Mouse (Mus musculus) heart, embryonic 12.5 days (tissue): ENCODE results near the gene Gsdma3. TPM values are rescaled to one million over a fixed set of nuclear protein-coding genes. Genes with fewer than 3 reads are reported as not detected.

ENCODE experiments used
- ATAC-seq: fragments of 200-750 bp; cut with Nextera tagmentation; 2 replicates; pipeline ENCODE4 v1.8.0; 2017; ENCODE audit warnings: moderate TSS enrichment, moderate library complexity; ENCODE audit not compliant: insufficient number of reproducible peaks, low FRiP score
- H3K27ac ChIP-seq: fragments of 300-500 bp; sonication (generic); 2 replicates; pipeline ENCODE4 v1.5.1; 2016; ENCODE audit warnings: mild to moderate bottlenecking, moderate library complexity; ENCODE audit not compliant: poor library complexity, severe bottlenecking
- H3K27me3 ChIP-seq: fragments of 300-500 bp; sonication (generic); replicated peaks from 2 replicates; pipeline ENCODE4 v1.6.1; 2016; ENCODE audit warnings: mild to moderate bottlenecking, moderate library complexity
- H3K36me3 ChIP-seq: fragments of 300-500 bp; sonication (generic); 2 replicates; pipeline ENCODE4 v1.6.1; 2016; ENCODE audit warnings: mild to moderate bottlenecking, moderate library complexity
- H3K4me1 ChIP-seq: fragments of 300-500 bp; sonication (generic); replicated peaks from 2 replicates; pipeline ENCODE4 v1.6.1; 2016; ENCODE audit warnings: mild to moderate bottlenecking
- H3K4me2 ChIP-seq: fragments of 300-500 bp; sonication (generic); 2 replicates; pipeline ENCODE4 v1.6.1; 2016; ENCODE audit warnings: mild to moderate bottlenecking, moderate library complexity
- H3K4me3 ChIP-seq: fragments of 300-500 bp; sonication (generic); 2 replicates; pipeline ENCODE4 v1.5.1; 2016; ENCODE audit warnings: mild to moderate bottlenecking
- H3K9ac ChIP-seq: fragments of 300-500 bp; sonication (generic); 2 replicates; pipeline ENCODE4 v1.6.1; 2016; ENCODE audit warnings: mild to moderate bottlenecking, moderate library complexity
- H3K9me3 ChIP-seq: fragments of 300-500 bp; sonication (generic); replicated peaks from 2 replicates; pipeline ENCODE4 v1.6.1; 2016; ENCODE audit warnings: mild to moderate bottlenecking, moderate library complexity
- WGBS: fragments of 180-500 bp; shearing (Covaris S2); methylation state at CpG from one replicate; pipeline ENCODE4 v1.1.7; 2016; 5-methylcytosine and 5-hydroxymethylcytosine counted together
- polyA plus RNA-seq: library from polyadenylated mRNA; unstranded; fragments of >200 nt; fragmentation: Nextera tagmentation; extraction: Ambion mirVana; gene quantifications from 2 replicates; pipeline ENCODE4 v1.2.1, GENCODE M21; 2016

Gsdma3 gene
- polyA plus RNA-seq, 1 experiment from 2014 or later: not detected

GRCm38 (mm10) chr11:98586087-98586891, 39.9 kb upstream of the Gsdma3 start:
- Histone ChIP-seq H3K4me1 (peaks cover 79% of the 10 kb centered on the region), H3K4me3 (peak overlapping the region; percentile 94), H3K4me2 (peak overlapping the region; percentile 88), H3K9ac (peak overlapping the region; percentile 95), H3K27me3 (no peaks in the 10 kb centered on the region), H3K27ac (peak overlapping the region; percentile 99), H3K9me3 (no peaks in the 10 kb centered on the region), H3K36me3 (peaks cover 28% of the 10 kb centered on the region)
- WGBS: 1% methylated on average over 22 of the region's 22 CpGs
- no peak for ATAC-seq

DNA sequence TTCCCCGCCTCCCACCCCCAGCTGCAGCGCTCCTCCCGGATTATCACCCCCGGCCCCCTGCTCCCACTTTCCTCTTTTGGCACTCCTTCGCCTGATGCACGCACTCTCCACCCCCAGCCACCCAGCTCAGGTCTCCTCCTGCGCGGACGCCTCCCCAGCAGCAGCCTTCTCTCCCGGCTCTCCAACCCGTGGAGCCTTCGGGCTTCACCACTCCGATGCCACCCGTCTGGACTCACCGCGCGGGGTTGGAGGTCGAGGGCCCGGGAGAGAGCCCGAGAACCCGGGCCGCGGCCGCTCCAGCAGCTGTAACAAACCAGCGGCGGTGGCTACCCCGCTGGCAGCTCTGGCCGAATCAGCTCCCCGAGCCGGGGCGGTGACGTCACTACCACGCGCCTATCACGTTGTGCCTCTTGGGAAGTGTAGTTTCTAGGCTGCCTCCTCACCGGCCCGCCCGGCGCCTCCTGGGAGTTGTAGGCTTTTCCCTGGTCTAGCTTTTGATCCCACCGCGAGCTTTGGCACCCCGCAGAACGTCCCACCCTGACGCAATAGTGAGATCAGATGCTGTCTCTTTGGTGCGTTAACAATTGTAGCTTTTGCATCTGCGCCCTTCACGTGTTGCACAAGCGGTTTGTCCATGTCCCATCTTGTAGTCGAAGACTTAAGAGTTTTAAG, 39.1 kb upstream of the Gsdma3 start, which contains the start of gene Ormdl3:
Gene Ormdl3, minus strand, starts transcription at position 477 of the 672 bp plus-strand sequence.
- H3K4me3 ChIP-seq: peak within 1 kb of the TSS; percentile 94
- no peaks in the 10 kb centered on the region for H3K9me3 ChIP-seq
- peak within 1 kb of the TSS; percentile 99 for H3K27ac ChIP-seq
- no peaks in the 10 kb centered on the region for H3K27me3 ChIP-seq
- peak within 1 kb of the TSS; percentile 95 for H3K9ac ChIP-seq
- ATAC-seq: peak; percentile 91
- under 1% methylated on average over 49 of the region's 49 CpGs for WGBS
- H3K36me3 ChIP-seq: peaks cover 21% of the 10 kb centered on the region
- peak within 1 kb of the TSS; percentile 88 for H3K4me2 ChIP-seq
- H3K4me1 ChIP-seq: peaks cover 75% of the 10 kb centered on the region

GRCm38 (mm10) chr11:98587684-98588546, 38.2 kb upstream of the Gsdma3 start:
- H3K4me1 ChIP-seq: peaks cover 73% of the 10 kb centered on the region
- H3K36me3 ChIP-seq: peaks cover 12% of the 10 kb centered on the region
- peak overlapping the region; percentile 99 for H3K27ac ChIP-seq
- H3K9ac ChIP-seq: peak overlapping the region; percentile 95; the same call in 1 of the 2 replicates
- peak overlapping the region; percentile 94 for H3K4me3 ChIP-seq
- 6% methylated on average over 20 of the region's 20 CpGs for WGBS
- H3K9me3 ChIP-seq: no peaks in the 10 kb centered on the region
- ATAC-seq: peak; percentile 75
- peak overlapping the region; percentile 88 for H3K4me2 ChIP-seq
- H3K27me3 ChIP-seq: no peaks in the 10 kb centered on the region

DNA sequence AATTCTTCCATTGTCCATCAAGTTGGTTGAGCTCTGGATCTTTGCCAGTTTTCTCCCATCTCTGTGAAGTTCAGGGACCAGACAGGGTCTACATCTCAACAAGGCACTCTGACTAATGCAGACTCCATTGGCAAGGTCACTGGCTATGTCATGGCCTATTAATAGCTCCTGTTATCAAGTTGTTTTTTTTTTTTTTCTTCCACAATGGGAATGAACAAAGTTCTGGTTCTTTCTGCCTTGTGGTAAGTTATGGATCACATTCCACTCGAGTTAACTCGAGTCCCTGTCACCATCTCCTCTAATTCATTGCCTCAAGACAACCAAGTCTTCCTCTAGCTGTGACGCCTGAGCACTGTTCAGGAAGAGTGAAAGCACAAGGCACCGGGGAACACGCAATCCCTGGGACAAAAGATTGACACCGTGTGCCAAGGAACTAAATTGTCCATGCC, 37.3 kb upstream of the Gsdma3 start:
- Histone ChIP-seq H3K4me3 (no peak overlapping the region), H3K36me3 (peaks cover 3% of the 10 kb centered on the region; the same call in 1 of the 2 replicates)
- WGBS: 32% methylated on average over 6 of the region's 6 CpGs

DNA sequence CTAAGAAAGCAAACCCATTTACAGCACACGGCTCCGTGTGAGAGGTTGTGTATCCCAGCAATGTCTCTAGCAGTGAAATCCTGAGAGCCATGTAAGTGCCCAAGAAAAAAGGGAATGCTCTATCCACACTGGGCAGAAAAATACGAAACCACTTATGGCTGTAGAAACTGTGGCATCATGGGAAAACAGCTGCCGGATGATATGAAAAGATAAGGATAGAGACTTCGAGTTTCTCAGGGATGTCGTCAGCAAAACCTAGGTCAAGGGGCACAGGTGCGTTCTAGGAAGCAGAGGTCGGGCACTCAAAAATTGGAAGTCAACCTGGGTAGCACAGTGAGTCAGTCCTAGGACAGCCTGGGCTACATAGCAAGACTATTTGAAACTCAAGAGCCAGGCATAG, 36.9 kb upstream of the Gsdma3 start:
- H3K9ac ChIP-seq: no peak overlapping the region
- H3K36me3 ChIP-seq: no peaks in the 10 kb centered on the region
- 0 out of 2 replicates have a peak overlapping the region, but pooled peaks have one; percentile 18 for H3K4me2 ChIP-seq
- H3K27me3 ChIP-seq: no peaks in the 10 kb centered on the region
- no peaks in the 10 kb centered on the region for H3K9me3 ChIP-seq
- ATAC-seq: no peak
- peak overlapping the region; percentile 99 for H3K27ac ChIP-seq
- peaks cover 61% of the 10 kb centered on the region for H3K4me1 ChIP-seq
- WGBS: 63% methylated on average over 8 of the region's 8 CpGs
- no peak overlapping the region for H3K4me3 ChIP-seq

More for the DNA sequence above, 37.3 kb upstream of the Gsdma3 start:
- no peak for ATAC-seq
- no peaks in the 10 kb centered on the region for H3K27me3 ChIP-seq
- peak overlapping the region; percentile 99 for H3K27ac ChIP-seq
- H3K9me3 ChIP-seq: no peaks in the 10 kb centered on the region
- H3K4me2 ChIP-seq: peak overlapping the region; percentile 88
- H3K9ac ChIP-seq: no peak overlapping the region
- peaks cover 63% of the 10 kb centered on the region for H3K4me1 ChIP-seq

DNA sequence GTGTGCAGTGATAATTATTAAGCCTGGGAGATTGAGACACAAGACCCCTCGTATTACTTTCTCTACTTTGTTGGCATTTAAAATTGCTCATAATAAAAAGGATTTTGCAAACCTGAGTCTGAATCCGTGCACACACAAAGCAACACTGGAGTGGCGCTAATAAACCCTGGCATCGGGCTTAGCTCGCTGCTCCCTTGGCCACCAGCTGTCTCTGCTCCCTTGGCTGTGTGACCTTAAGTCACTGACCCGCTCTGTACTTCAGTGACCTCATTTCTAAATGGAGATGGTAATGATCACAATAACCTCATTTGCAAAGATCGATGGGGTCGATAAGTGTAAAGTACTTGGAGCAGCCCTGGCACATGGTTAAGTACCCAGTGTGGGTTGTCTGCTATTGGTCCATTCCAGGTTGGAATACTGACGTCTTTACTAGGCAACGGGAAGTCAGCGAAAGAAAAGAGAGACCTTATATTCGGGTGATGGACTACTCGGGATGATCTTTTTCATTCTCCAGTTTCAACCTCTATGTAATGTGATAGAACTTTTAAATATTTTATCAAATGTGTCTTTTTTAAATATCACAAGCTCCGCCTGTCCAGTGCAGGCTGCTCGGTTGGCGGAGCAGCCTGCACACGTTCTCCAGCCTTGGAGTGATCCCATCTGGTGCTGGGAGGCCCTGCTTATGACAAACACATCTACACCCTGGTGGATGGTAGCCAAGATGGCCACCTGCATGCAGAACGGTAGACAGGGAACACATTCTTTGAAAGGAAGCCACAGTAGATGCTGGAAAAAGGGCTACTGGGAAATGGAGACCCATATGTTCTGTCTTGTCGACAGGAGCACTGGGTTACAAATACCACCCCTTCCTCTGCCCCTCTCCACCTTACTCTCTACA, 35.4 kb upstream of the Gsdma3 start:
- WGBS: 78% methylated on average over 19 of the region's 19 CpGs
- no peak for ATAC-seq
- H3K27ac ChIP-seq: no peak overlapping the region

DNA sequence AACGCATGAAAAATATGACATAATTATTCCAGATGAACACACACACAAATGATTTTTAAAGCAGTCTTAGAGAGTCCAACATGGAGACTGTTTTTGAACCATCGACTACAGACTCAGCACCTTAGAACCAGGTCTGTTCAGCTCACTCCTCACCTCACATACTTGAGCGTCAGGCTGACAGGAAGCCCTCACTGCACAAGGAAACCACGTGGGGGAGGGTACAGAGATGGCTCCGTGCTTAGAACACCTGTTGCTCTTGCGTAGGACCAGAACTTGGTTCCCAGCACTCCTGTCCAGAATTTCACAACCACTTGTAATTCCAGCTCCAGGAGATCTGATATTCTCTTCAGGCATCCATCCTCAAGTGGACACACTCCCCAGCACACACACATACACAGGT, 31.1 kb upstream of the Gsdma3 start:
- 76% methylated on average over 6 of the region's 6 CpGs for WGBS

More for the DNA sequence above, 35.4 kb upstream of the Gsdma3 start:
- Histone ChIP-seq H3K4me3 (no peak overlapping the region), H3K36me3 (no peaks in the 10 kb centered on the region), H3K4me1 (peaks cover 49% of the 10 kb centered on the region), H3K9ac (no peak overlapping the region), H3K4me2 (no peak overlapping the region), H3K27me3 (no peaks in the 10 kb centered on the region), H3K9me3 (no peaks in the 10 kb centered on the region)

GRCm38 (mm10) chr11:98595473-98595872, 30.7 kb upstream of the Gsdma3 start:
- Histone ChIP-seq H3K9ac (no peak overlapping the region), H3K4me2 (no peak overlapping the region), H3K27ac (no peak overlapping the region), H3K27me3 (peaks cover 26% of the 10 kb centered on the region), H3K36me3 (no peaks in the 10 kb centered on the region), H3K4me3 (no peak overlapping the region), H3K9me3 (no peaks in the 10 kb centered on the region), H3K4me1 (peaks cover 36% of the 10 kb centered on the region)
- 63% methylated on average over 10 of the region's 10 CpGs for whole genome bisulfite sequencing
- ATAC-seq: no peak

More for the DNA sequence above, 31.1 kb upstream of the Gsdma3 start:
- H3K27me3 ChIP-seq: peaks cover 23% of the 10 kb centered on the region
- peaks cover 36% of the 10 kb centered on the region for H3K4me1 ChIP-seq
- H3K9ac ChIP-seq: no peak overlapping the region
- no peak overlapping the region for H3K27ac ChIP-seq
- no peak overlapping the region for H3K4me2 ChIP-seq
- no peak overlapping the region for H3K4me3 ChIP-seq
- H3K9me3 ChIP-seq: no peaks in the 10 kb centered on the region
- no peaks in the 10 kb centered on the region for H3K36me3 ChIP-seq
- no peak for ATAC-seq

DNA sequence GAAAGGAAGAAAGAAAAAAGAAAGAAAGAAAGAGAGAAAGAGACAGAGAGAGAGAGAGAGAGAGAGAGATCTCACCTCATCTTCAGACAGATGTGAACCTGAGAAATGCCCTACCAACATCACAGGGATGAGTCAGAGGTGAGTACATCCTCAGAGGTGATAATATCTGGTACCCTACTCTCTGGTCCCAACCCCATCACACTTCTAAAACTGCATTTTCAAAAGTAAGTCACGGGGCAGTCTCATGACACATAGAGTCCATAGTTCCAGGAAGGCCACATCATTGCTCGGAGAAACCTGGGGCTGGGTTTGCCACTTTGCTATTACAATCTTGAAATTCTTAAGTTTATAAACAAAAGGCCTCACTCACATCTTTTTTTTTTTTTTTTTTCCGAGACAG, 30.2 kb upstream of the Gsdma3 start:
- no peak for ATAC-seq
- peaks cover 27% of the 10 kb centered on the region for H3K27me3 ChIP-seq
- H3K36me3 ChIP-seq: no peaks in the 10 kb centered on the region
- no peak overlapping the region for H3K4me3 ChIP-seq
- H3K4me2 ChIP-seq: no peak overlapping the region
- H3K27ac ChIP-seq: no peak overlapping the region
- H3K9me3 ChIP-seq: no peaks in the 10 kb centered on the region
- peaks cover 37% of the 10 kb centered on the region for H3K4me1 ChIP-seq
- no peak overlapping the region for H3K9ac ChIP-seq
- WGBS: 78% methylated on average over 3 of the region's 3 CpGs

DNA sequence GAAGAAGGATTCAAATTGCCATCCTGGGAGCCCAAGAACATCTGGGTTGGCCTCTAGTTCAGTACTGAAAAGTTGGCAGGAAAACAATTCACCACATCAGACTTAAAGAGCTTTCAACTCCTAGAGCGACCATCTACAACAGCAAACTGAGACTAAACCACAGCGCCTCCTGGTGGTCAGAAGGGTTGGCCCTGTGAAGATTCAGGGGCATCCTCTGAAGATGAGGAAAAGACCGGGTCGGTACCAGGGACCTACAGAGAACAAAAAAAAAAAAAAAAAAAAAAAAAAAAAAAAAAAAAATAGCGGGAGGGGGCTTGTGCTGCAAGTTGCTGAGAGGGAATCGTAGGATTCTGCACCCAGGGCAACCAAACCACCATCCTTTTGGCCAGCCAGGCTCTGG, 28.8 kb upstream of the Gsdma3 start:
- peak; percentile 27; the same call in 1 of the 2 replicates for ATAC-seq

More for the DNA sequence above, 28.8 kb upstream of the Gsdma3 start:
- H3K9ac ChIP-seq: no peak overlapping the region
- H3K9me3 ChIP-seq: no peaks in the 10 kb centered on the region
- H3K4me1 ChIP-seq: peaks cover 41% of the 10 kb centered on the region
- no peak overlapping the region for H3K4me2 ChIP-seq
- no peaks in the 10 kb centered on the region for H3K36me3 ChIP-seq
- 36% methylated on average over 6 of the region's 6 CpGs for WGBS
- H3K27ac ChIP-seq: no peak overlapping the region
- no peak overlapping the region for H3K4me3 ChIP-seq
- H3K27me3 ChIP-seq: peaks cover 27% of the 10 kb centered on the region
